Comparison of ENCODE assay signal across 13 mouse cellular contexts in genomic region chr11:95981804-95982203, GRCm38 (mm10). TPM values are rescaled to one million over a fixed set of nuclear protein-coding genes. Genes with fewer than 3 reads are reported as not detected.
DNase-seq lines count a peak whose midpoint lies in the region; ATAC-seq and TF ChIP-seq lines count a peak whose summit lies in the region.
"Had no signal": no experiment of that assay in that cellular context is flagged by ENCODE, and none has a peak within 500 bp of the region (broad histone marks: within the 10 kb centered on the region; RNA-seq: fewer than 3 reads in every experiment).

No protein-coding gene starts in this region.

- TF ChIP-seq EP300 in stomach, postnatal 0 days (optimal IDR thresholded peaks at IDR 0.05): no peak

- H3K4me2 ChIP-seq in forebrain, embryonic 14.5 days (ENCODE audit: low read length): no peak overlapping the region
- H3K4me2 ChIP-seq in stomach, embryonic 14.5 days (replicated peaks; ENCODE audit: low read depth, low read length): no peak overlapping the region
- H3K4me2 ChIP-seq in stomach, postnatal 0 days (replicated peaks; ENCODE audit: low read depth): no peak overlapping the region

- no peak overlapping the region for H3K9ac ChIP-seq in forebrain, embryonic 14.5 days (ENCODE audit: low read length)
- no peak overlapping the region for H3K9ac ChIP-seq in stomach, embryonic 14.5 days (replicated peaks; ENCODE audit: low read depth, low read length)
- no peak overlapping the region for H3K9ac ChIP-seq in stomach, postnatal 0 days (ENCODE audit: low read length)

- no peak for TF ChIP-seq CTCF in kidney, adult 2 months (conservative IDR thresholded peaks at IDR 0.05; ENCODE audit: insufficient read depth, insufficient read length, low read depth, low read length)
- no peak for TF ChIP-seq CTCF in stomach, postnatal 0 days (IDR thresholded peaks at IDR 0.05; ENCODE audit: low read depth)

- TF ChIP-seq POLR2A in kidney, adult 2 months (IDR thresholded peaks at IDR 0.05; ENCODE audit: low read depth, low read length): no peak

- WGBS in forebrain, embryonic 10.5 days: 87% methylated on average over 12 of the region's 12 CpGs
- WGBS in forebrain, embryonic 14.5 days: 89% methylated on average over 12 of the region's 12 CpGs
- WGBS in kidney, adult 2 months: 80% methylated on average over 12 of the region's 12 CpGs
- 79% methylated on average over 12 of the region's 12 CpGs for WGBS in stomach, embryonic 14.5 days
- 69% methylated on average over 12 of the region's 12 CpGs for WGBS in stomach, postnatal 0 days

- peaks cover 63% of the 10 kb centered on the region for H3K4me1 ChIP-seq in forebrain, embryonic 10.5 days
- H3K4me1 ChIP-seq in forebrain, embryonic 14.5 days (ENCODE audit: control insufficient read depth, insufficient read depth, low read length): no peaks in the 10 kb centered on the region
- H3K4me1 ChIP-seq in kidney, adult 2 months (ENCODE audit: control insufficient read depth, insufficient read depth, low read length): peaks cover 10% of the 10 kb centered on the region; the same call in 1 of the 2 replicates
- peaks cover 7% of the 10 kb centered on the region; the same call in 1 of the 2 replicates for H3K4me1 ChIP-seq in stomach, embryonic 14.5 days (ENCODE audit: control insufficient read depth, insufficient read depth, low read length)
- H3K4me1 ChIP-seq in stomach, postnatal 0 days (replicated peaks; ENCODE audit: control insufficient read depth, insufficient read depth): peaks cover 6% of the 10 kb centered on the region; the same call in 1 of the 2 replicates

- peak overlapping the region; percentile 9; the same call in 1 of the 2 replicates for H3K4me3 ChIP-seq in forebrain, embryonic 10.5 days
- H3K4me3 ChIP-seq in forebrain, embryonic 14.5 days (ENCODE audit: low read depth, low read length): no peak overlapping the region
- H3K4me3 ChIP-seq in kidney, adult 2 months (ENCODE audit: insufficient read depth, low read depth, low read length): peak overlapping the region; percentile 21; the same call in 1 of the 2 replicates
- no peak overlapping the region for H3K4me3 ChIP-seq in stomach, embryonic 14.5 days (ENCODE audit: low read depth, low read length)
- no peak overlapping the region for H3K4me3 ChIP-seq in stomach, postnatal 0 days (ENCODE audit: low read depth, low read length)

- no peaks in the 10 kb centered on the region for H3K27me3 ChIP-seq in forebrain, embryonic 10.5 days (ENCODE audit: poor library complexity, severe bottlenecking)
- H3K27me3 ChIP-seq in forebrain, embryonic 14.5 days (replicated peaks; ENCODE audit: control insufficient read depth, insufficient read depth, low read length): no peaks in the 10 kb centered on the region
- no peaks in the 10 kb centered on the region for H3K27me3 ChIP-seq in kidney, adult 2 months (replicated peaks; ENCODE audit: control insufficient read depth, insufficient read depth, low read length)
- H3K27me3 ChIP-seq in stomach, embryonic 14.5 days (ENCODE audit: control insufficient read depth, insufficient read depth, low read length): no peaks in the 10 kb centered on the region
- H3K27me3 ChIP-seq in stomach, postnatal 0 days (ENCODE audit: control insufficient read depth, insufficient read depth, low read length): no peaks in the 10 kb centered on the region

- DNase-seq in forebrain, embryonic 10.5 days (ENCODE audit: extremely low spot score, low spot score): no peak
- no peak for DNase-seq in forebrain, embryonic 14.5 days (ENCODE audit: low spot score)
- DNase-seq in kidney, adult 2 months: no peak
- no peak for DNase-seq in kidney, postnatal 10 days
- no peak for DNase-seq in stomach, postnatal 0 days (ENCODE audit: low spot score)
- DNase-seq in adrenal gland, postnatal 4 days (ENCODE audit: low spot score in 2 of 2): no peak
- DNase-seq in gastrocnemius, adult 8-10 months (ENCODE audit: low spot score in 2 of 2): no peak
- DNase-seq: adrenal gland, postnatal 14 days; cerebellum, adult 11 months had no signal

- no peaks in the 10 kb centered on the region for H3K9me3 ChIP-seq in forebrain, embryonic 10.5 days
- H3K9me3 ChIP-seq in forebrain, embryonic 14.5 days (replicated peaks; ENCODE audit: control insufficient read depth, low read length): no peaks in the 10 kb centered on the region
- no peaks in the 10 kb centered on the region for H3K9me3 ChIP-seq in stomach, embryonic 14.5 days (ENCODE audit: control insufficient read depth, low read depth, low read length)
- H3K9me3 ChIP-seq in stomach, postnatal 0 days (ENCODE audit: control insufficient read depth, low read length): no peaks in the 10 kb centered on the region

- H3K36me3 ChIP-seq in forebrain, embryonic 10.5 days (replicated peaks): peaks cover 84% of the 10 kb centered on the region
- H3K36me3 ChIP-seq in forebrain, embryonic 14.5 days (ENCODE audit: control insufficient read depth, insufficient read depth, low read length): peaks cover 24% of the 10 kb centered on the region
- no peaks in the 10 kb centered on the region for H3K36me3 ChIP-seq in kidney, adult 2 months (ENCODE audit: control insufficient read depth, insufficient read depth, low read length)
- H3K36me3 ChIP-seq in stomach, embryonic 14.5 days (ENCODE audit: control insufficient read depth, insufficient read depth, low read length): peaks cover 13% of the 10 kb centered on the region
- no peaks in the 10 kb centered on the region for H3K36me3 ChIP-seq in stomach, postnatal 0 days (ENCODE audit: control insufficient read depth, insufficient read depth, low read length)

- no peak for ATAC-seq in forebrain, embryonic 14.5 days
- no peak for ATAC-seq in stomach, embryonic 14.5 days (ENCODE audit: insufficient number of reproducible peaks, insufficient read depth, low FRiP score, low read depth)
- no peak for ATAC-seq in stomach, postnatal 0 days (ENCODE audit: low FRiP score, low TSS enrichment)

- H3K27ac ChIP-seq in forebrain, embryonic 10.5 days: peak overlapping the region; percentile 82
- no peak overlapping the region for H3K27ac ChIP-seq in forebrain, embryonic 14.5 days (ENCODE audit: low read depth, low read length)
- H3K27ac ChIP-seq in kidney, adult 2 months (ENCODE audit: insufficient read depth, low read depth, low read length): no peak overlapping the region
- H3K27ac ChIP-seq in stomach, embryonic 14.5 days (ENCODE audit: low read length): peak overlapping the region; percentile 39
- no peak overlapping the region for H3K27ac ChIP-seq in stomach, postnatal 0 days (replicated peaks)

RNA-seq across cellular contexts. Expression of gene Igf2bp1, which starts 23.9 kb away (rescaled TPM):
- polyA plus RNA-seq in forebrain, embryonic 10.5 days (2016; fragmentation: Nextera tagmentation; extraction: Ambion mirVana): 198 and 200 TPM in 2 replicates
- polyA plus RNA-seq in forebrain, embryonic 14.5 days (2014; fragmentation: Nextera tagmentation; extraction: Ambion mirVana): 14.6 and 15.3 TPM in 2 replicates
- polyA plus RNA-seq in kidney, adult 2 months (2012; rRNA removed): 1.0 and 1.1 TPM in 2 replicates
- 24.9 and 28.5 TPM in 2 replicates for polyA plus RNA-seq in stomach, embryonic 14.5 days (2014; fragmentation: Nextera tagmentation; extraction: Ambion mirVana)
- 4.3 and 5.2 TPM in 2 replicates for polyA plus RNA-seq in stomach, postnatal 0 days (2015; fragmentation: Nextera tagmentation; extraction: Ambion mirVana)
- 10 to 100 TPM; 19.4 to 27.3 TPM for total RNA-seq in adrenal gland, postnatal 4 days (2021)
- total RNA-seq in gastrocnemius, adult 8-10 months (2022): not detected
- total RNA-seq: hematopoietic stem cell, adult 5-6 weeks; layer of hippocampus, adult 18-20 months had no signal

RNA-seq across cellular contexts. Expression of gene Gip, which starts 42.5 kb away (rescaled TPM):
- 0.25 TPM in 1 of 2 replicates, not detected in the other for polyA plus RNA-seq in forebrain, embryonic 10.5 days (2016; fragmentation: Nextera tagmentation; extraction: Ambion mirVana)
- polyA plus RNA-seq in forebrain, embryonic 14.5 days (2014; fragmentation: Nextera tagmentation; extraction: Ambion mirVana): not detected in 2 replicates
- not detected in 2 replicates for polyA plus RNA-seq in kidney, adult 2 months (2012; rRNA removed)
- 1.1 TPM in 1 of 2 replicates, not detected in the other for polyA plus RNA-seq in stomach, embryonic 14.5 days (2014; fragmentation: Nextera tagmentation; extraction: Ambion mirVana)
- polyA plus RNA-seq in stomach, postnatal 0 days (2015; fragmentation: Nextera tagmentation; extraction: Ambion mirVana): 1.8 and 3.2 TPM in 2 replicates
- total RNA-seq in adrenal gland, postnatal 4 days (2021): not detected
- not detected for total RNA-seq in gastrocnemius, adult 8-10 months (2022)
- total RNA-seq: adrenal gland, postnatal 14 days; hematopoietic stem cell, adult 5-6 weeks; layer of hippocampus, adult 18-20 months had no signal
- polyA plus RNA-seq: limb, embryonic 11.5 days had no signal

RNA-seq across cellular contexts. Expression of gene Snf8, which starts 52.9 kb away (rescaled TPM):
- polyA plus RNA-seq in forebrain, embryonic 10.5 days (2016; fragmentation: Nextera tagmentation; extraction: Ambion mirVana): 107 and 109 TPM in 2 replicates
- 58.4 and 68.8 TPM in 2 replicates for polyA plus RNA-seq in forebrain, embryonic 14.5 days (2014; fragmentation: Nextera tagmentation; extraction: Ambion mirVana)
- polyA plus RNA-seq in kidney, adult 2 months (2012; rRNA removed): 35.5 and 45.9 TPM in 2 replicates
- polyA plus RNA-seq in stomach, embryonic 14.5 days (2014; fragmentation: Nextera tagmentation; extraction: Ambion mirVana): 34.6 and 35.5 TPM in 2 replicates
- polyA plus RNA-seq in stomach, postnatal 0 days (2015; fragmentation: Nextera tagmentation; extraction: Ambion mirVana): 76.0 and 83.0 TPM in 2 replicates
- 10 to 100 TPM; 74.3 to 78.8 TPM for total RNA-seq in adrenal gland, postnatal 4 days (2021)
- 10 to 100 TPM; 30.5 to 36.9 (median 31.6) TPM for total RNA-seq in gastrocnemius, adult 8-10 months (2022)

Comparison
In these comparisons a context has a peak if more than half of its experiments do, and no peak if none do; other contexts are left out.
1. H3K27ac ChIP-seq: peak in forebrain, embryonic 10.5 days (single experiment) and stomach, embryonic 14.5 days (single experiment); none in forebrain, embryonic 14.5 days (single experiment), kidney, adult 2 months (single experiment) and stomach, postnatal 0 days (single experiment).
2. H3K4me3 ChIP-seq: peak in forebrain, embryonic 10.5 days (single experiment) and kidney, adult 2 months (single experiment); none in forebrain, embryonic 14.5 days (single experiment), stomach, embryonic 14.5 days (single experiment) and stomach, postnatal 0 days (single experiment).